21 mouse cellular contexts compared by ENCODE assay signal in genomic region chr2:51733218-51733617, GRCm38 (mm10).
DNase-seq lines count a peak whose midpoint lies in the region; ATAC-seq and TF ChIP-seq lines count a peak whose summit lies in the region.
"Had no signal": no experiment of that assay in that cellular context is flagged by ENCODE, and none has a peak within 500 bp of the region (broad histone marks: within the 10 kb centered on the region; RNA-seq: fewer than 3 reads in every experiment).

No protein-coding gene starts in this region.

- peaks cover 52% of the 10 kb centered on the region for H3K27me3 ChIP-seq in midbrain, embryonic 13.5 days
- H3K27me3 ChIP-seq in intestine, embryonic 15.5 days (replicated peaks), result no peaks in the 10 kb centered on the region
- H3K27me3 ChIP-seq: CH12.LX; embryonic facial prominence, embryonic 15.5 days; forebrain, embryonic 13.5 days; Patski had no signal

- DNase-seq in gastrocnemius, adult 2 months, result no peak
- DNase-seq in gastrocnemius, postnatal 14 days, result no peak
- peak; percentile 40 for DNase-seq in retina, postnatal 1 day
- DNase-seq in retina, embryonic 14.5 days (ENCODE audit: low spot score), result no peak
- DNase-seq: adrenal gland, postnatal 14 days; cerebellum, adult 18-20 months; cerebellum, postnatal 14 days; forebrain, postnatal 0 days; heart, adult 18-20 months had no signal

- no peaks in the 10 kb centered on the region for H3K36me3 ChIP-seq in midbrain, embryonic 13.5 days
- H3K36me3 ChIP-seq in intestine, embryonic 15.5 days, result no peaks in the 10 kb centered on the region
- H3K36me3 ChIP-seq: embryonic facial prominence, embryonic 15.5 days; hindbrain, embryonic 10.5 days had no signal

- intact Hi-C loops in gastrocnemius, adult 2 months (cut with DNase I), result no loop called here
- intact Hi-C loops in gastrocnemius, postnatal 14 days (cut with DNase I; ENCODE audit: low total_unique reads), result no loop called here

- no peak overlapping the region for H3K9ac ChIP-seq in midbrain, embryonic 13.5 days (replicated peaks)
- H3K9ac ChIP-seq in intestine, embryonic 15.5 days, result no peak overlapping the region
- H3K9ac ChIP-seq: embryonic facial prominence, embryonic 15.5 days; forebrain, embryonic 13.5 days; forebrain, postnatal 0 days; hindbrain, embryonic 14.5 days had no signal

- TF ChIP-seq CTCF in gastrocnemius, adult 2 months (IDR thresholded peaks at IDR 0.05), result no peak

- no peak overlapping the region for H3K4me2 ChIP-seq in midbrain, embryonic 13.5 days (replicated peaks)
- no peak overlapping the region for H3K4me2 ChIP-seq in intestine, embryonic 15.5 days (replicated peaks)
- H3K4me2 ChIP-seq: embryonic facial prominence, embryonic 15.5 days; forebrain, embryonic 13.5 days; heart, embryonic 11.5 days; hindbrain, embryonic 14.5 days had no signal

- no peak overlapping the region for H3K4me3 ChIP-seq in gastrocnemius, adult 2 months
- H3K4me3 ChIP-seq in midbrain, embryonic 13.5 days (replicated peaks), result no peak overlapping the region
- H3K4me3 ChIP-seq in intestine, embryonic 15.5 days (replicated peaks), result no peak overlapping the region
- H3K4me3 ChIP-seq: embryonic facial prominence, embryonic 15.5 days; forebrain, embryonic 13.5 days; hindbrain, embryonic 10.5 days had no signal

- peak overlapping the region; percentile 81 for H3K27ac ChIP-seq in gastrocnemius, adult 2 months
- no peak overlapping the region; the same call in 1 of the 2 replicates for H3K27ac ChIP-seq in midbrain, embryonic 13.5 days
- no peak overlapping the region for H3K27ac ChIP-seq in intestine, embryonic 15.5 days
- H3K27ac ChIP-seq: embryonic facial prominence, embryonic 15.5 days; forebrain, embryonic 13.5 days; hindbrain, embryonic 10.5 days; hindbrain, embryonic 14.5 days had no signal

- 10% methylated on average over 3 of the region's 3 CpGs for WGBS in midbrain, embryonic 13.5 days
- 76% methylated on average over 3 of the region's 3 CpGs for WGBS in intestine, embryonic 15.5 days

- peaks cover 26% of the 10 kb centered on the region for H3K4me1 ChIP-seq in midbrain, embryonic 13.5 days (replicated peaks)
- H3K4me1 ChIP-seq in intestine, embryonic 15.5 days (replicated peaks), result 0 out of 2 replicates have a peak, but pooled peaks cover 4% of the 10 kb centered on the region

- ATAC-seq in midbrain, embryonic 13.5 days, result peak; percentile 78
- no peak for ATAC-seq in erythroblast, adult 5-6 weeks (replicated peaks; ENCODE audit: low FRiP score, poor library complexity, severe bottlenecking)
- no peak for ATAC-seq in intestine, embryonic 15.5 days
- ATAC-seq: activated CD4-positive, CD25-positive, alpha-beta regulatory T cell, adult 4 months; forebrain, embryonic 13.5 days; forebrain, postnatal 0 days; intestine, postnatal 0 days; Patski had no signal

- 0 out of 2 replicates have a peak, but pooled peaks cover 3% of the 10 kb centered on the region for H3K9me3 ChIP-seq in midbrain, embryonic 13.5 days
- no peaks in the 10 kb centered on the region for H3K9me3 ChIP-seq in intestine, embryonic 15.5 days
- H3K9me3 ChIP-seq: embryonic facial prominence, embryonic 15.5 days; forebrain, embryonic 13.5 days; hindbrain, embryonic 10.5 days had no signal
